Mouse (Mus musculus): ENCODE results near the gene Zfp326.

GRCm38 (mm10) chr5:105930282-105930681, 53.9 kb downstream of the Zfp326 start:
- TF ChIP-seq EP300 (IDR thresholded peaks at IDR 0.05; ENCODE audit: insufficient read depth, low read depth, low read length) (no peak), CTCF (IDR thresholded peaks at IDR 0.05) (peak; percentile 87), POLR2A (IDR thresholded peaks at IDR 0.05; ENCODE audit: insufficient read depth, low read depth, low read length) (no peak)

All from heart, adult 2 months (tissue).